Mouse (Mus musculus) gastrocnemius, postnatal 36 days (tissue): Measurements from ENCODE around the gene Siglecf. TPM values are rescaled to one million over a fixed set of nuclear protein-coding genes. Genes with fewer than 3 reads are reported as not detected.
"Not testable (repeated sequence)": the region's sequence is repeated elsewhere in the genome, so short reads cannot be mapped to it uniquely, and the experiment has no call there.

Source experiments
- DNase-seq, 2 experiments: peaks; one replicate each; pipeline ENCODE4 v3.0.0; 2022
- intact Hi-C: fragments of 180-260 bp; cut with DNase I; formaldehyde crosslinking; loops from one replicate; pipeline ENCODE4 v1.15.1; 2025
- long read RNA-seq, 2 experiments: library from polyadenylated mRNA; stranded (forward); transcript quantifications; one replicate each; pipeline ENCODE4 v2.0.0; 2021
- total RNA-seq, 2 experiments: library from RNA; stranded (reverse); gene quantifications; 2 replicates each; pipeline ENCODE4 v1.2.3; 2021

Gene Siglecf
- not detected for total RNA-seq
- long read RNA-seq, experiment 1: 0 reads
- long read RNA-seq, experiment 2: 0 reads

DNA sequence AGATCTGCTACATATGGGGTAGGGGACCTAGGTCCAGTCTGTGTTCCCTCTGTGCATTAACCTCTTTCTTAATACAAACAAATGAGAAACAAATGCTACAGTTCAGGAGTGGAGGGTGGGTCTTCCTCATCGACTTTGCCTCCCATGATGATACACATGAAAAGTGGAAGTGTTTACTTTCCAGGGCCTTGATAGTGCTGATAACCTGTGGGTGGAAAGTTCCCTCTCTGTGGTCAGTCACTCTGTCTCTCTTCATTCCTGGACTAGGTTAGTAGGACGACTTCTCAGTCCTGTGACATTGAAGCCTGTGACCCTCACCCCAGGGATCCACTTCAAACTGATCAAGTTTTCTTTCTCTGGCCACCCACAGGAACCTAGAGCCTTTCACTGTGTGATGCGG lies at the start of gene Siglecf:
Siglecf (plus strand) TSS at position 188 of the 400 bp plus-strand sequence.
- DNase-seq: no peak
- intact Hi-C loops: no loop called here

DNA sequence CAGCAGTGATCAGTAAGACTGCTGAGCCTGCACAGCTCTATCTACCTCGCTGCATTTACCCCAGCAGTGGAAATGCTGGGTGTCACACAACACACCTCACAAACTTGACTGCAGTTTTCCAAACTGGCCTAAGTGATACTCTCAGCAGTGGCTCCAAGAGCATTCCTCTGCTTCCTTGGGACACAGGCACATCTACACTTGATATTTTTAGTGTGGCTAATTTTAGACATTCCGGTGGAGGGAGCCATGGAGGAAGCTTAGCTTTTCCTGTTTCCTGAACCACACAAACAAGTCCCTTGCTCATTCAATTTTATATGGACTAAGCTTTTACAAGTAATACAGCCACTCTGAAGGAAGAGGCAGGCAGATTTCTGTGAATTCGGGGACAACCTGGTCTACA lies 45.9 kb upstream of the Siglecf start:
- intact Hi-C loops: loop anchor here (10.0 kb wide), 1 partner anchor 140 kb away; the partner anchor contains the start of genes Cldnd2, Etfb and Gm45233
- DNase-seq: no peak

DNA sequence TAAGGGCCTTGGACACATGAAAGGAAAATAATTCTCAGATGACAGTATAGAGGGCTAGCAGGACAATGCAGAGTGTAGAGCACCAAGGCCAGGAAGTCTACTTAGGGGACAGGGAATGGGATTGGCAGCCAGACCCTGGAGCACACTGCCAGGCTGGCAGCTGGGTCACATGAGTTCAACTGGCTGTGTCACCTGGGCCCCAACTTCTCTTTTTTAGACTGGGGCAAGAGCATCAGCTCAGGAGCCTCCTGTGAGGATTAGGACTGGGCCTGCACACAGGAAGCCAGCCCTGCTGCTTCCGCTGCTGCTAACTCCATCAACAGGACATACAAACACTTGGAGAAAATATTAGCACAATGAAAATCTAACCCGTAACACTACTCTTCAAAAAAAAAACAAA lies 42.1 kb upstream of the Siglecf start:
- no peak for DNase-seq
- intact Hi-C loops: loop anchor here (10.0 kb wide), 1 partner anchor 136 kb away; the partner anchor contains the start of genes Cldnd2, Etfb and Gm45233

DNA sequence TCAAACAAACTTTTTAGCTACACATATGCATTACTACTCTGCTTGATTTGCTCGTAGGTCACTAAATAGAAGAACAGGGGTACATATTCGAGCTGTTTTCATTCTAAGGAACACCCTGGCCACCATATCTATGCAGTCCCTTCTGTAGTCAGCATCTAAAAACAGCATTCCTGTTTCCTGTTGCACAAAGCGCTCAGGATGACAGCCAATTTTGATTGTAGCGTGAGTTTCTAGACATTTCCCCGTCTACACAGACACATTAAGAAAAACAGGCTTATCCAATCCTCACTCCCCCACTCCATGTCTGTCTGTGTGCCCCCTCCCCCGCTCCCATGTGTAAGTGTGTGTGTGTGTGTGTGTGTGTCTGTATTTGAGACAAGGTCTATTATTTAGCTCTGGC lies 39.5 kb upstream of the Siglecf start:
- DNase-seq: no peak
- intact Hi-C loops: no loop called here

DNA sequence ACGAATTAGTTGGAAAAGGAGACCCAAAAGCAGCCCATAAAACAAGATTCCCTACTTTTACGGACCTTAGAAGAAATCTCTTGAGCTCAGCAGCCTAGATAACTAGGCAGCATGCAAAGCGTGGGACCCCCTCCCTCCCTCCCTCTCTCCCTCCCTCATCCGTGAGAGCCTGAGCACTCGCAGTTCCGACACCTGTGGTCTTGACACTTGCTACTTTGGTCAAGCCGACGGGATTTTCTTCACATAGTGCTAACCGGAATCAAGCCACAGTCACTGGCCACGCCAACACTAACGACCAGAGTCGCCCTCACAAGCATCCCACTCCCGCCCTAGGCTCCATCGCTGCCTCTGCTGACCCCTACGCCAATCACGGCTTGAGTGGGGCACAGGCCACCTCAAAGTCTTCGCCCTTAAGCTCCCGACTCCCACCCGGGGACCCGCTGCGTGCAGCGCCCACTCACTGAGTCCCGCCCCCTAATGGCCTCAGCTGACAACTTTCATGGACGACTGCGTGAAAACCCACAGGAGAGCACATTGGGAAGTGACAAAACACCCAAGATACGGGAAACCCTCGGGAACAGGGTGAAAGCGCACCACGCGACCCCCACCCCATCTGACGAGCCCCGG lies 38.6 kb upstream of the Siglecf start:
- no peak for DNase-seq
- intact Hi-C loops: no loop called here

DNA sequence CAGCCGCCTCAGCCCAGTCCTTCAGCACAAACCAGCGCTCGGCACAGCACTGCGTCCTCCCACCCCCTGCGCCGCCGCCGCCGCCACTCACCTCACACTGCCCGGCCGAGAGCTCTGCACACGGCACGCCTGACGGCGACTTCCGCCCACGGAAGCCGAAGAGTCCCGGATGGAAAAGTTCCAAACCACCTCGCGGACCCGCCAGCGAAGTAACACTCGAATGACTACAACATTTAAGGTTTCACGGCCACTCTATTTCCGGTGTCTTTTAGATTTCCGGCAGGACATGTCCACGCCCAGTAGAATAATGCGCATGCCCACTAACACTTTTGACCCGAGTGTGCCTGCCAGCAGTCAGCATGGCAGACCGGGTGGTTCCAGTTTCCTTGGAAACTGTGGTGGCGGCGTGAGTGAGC lies 38.1 kb upstream of the Siglecf start, which contains the start of gene Zfp715:
Zfp715 (minus strand) TSS at position 282 of the 416 bp plus-strand sequence.
- intact Hi-C loops: no loop called here
- DNase-seq: peak; percentile 82 to 85

DNA sequence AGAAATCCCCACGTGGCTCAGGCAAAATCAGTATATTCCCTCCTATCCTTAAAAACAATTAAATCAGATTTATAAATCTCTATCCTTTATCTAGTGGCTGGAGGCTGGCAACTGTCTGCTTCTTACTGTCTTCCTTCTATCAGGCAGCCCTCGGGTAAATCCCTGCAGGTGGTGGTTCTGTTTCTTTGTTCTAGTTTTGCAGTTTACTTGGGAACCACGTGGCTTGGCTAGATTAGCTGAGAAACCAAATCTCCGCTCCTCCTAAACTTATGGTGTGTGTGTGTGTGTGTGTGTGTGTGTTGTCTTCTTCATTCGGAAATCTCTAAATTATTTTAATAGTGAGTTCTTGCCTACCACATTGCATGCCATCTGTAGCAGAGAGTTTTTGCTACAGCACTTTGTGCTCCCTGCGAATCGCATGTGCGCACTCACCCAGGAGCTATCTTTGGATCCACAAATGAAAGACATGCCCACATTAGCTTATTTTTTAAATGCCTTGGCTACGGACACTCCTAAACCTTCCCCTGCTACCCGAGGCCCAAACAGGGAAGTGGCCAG lies 24.8 kb upstream of the Siglecf start:
- DNase-seq: no peak
- intact Hi-C loops: no loop called here

DNA sequence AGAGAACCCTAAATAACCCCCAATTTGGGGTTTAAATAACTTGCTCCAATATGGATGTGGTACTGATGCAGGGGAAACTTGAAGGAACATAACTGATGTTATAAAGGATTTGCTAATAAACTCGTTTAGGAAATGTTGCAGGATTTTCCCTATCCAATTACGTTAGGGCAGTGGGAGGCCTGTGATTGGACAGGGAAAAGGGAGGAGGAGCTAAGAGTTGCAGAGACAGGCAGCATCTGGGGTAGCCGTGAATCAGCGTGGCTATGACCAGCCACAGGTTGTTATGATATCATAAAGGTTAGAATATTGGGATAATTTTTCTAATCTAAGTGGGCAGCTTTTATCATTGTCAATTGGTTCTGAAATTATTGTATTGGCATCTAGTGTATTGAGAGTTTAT lies 23.0 kb upstream of the Siglecf start:
- intact Hi-C loops: no loop called here

DNA sequence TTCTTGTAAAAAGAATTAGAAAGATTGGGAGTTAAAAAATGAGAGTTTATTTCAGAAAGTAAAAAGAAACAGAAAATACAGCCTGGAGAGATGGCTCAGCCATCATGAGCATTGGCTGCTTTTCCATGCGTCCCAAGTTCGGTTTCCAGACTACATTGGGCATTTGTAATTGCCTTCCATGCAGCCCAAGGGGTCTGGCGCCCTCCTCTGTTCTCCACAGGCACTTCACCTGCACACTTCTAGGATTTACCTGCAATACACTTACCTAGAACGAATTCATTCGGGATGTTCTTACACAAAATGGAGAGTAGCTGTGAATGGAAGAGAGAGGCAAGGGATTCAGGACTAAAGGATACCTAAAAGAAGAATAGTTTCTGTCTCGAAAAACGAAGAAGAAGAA lies 17.9 kb upstream of the Siglecf start:
- intact Hi-C loops: loop anchor here (1.0 kb wide), 1 partner anchor 50 kb away; no protein-coding TSS in a partner anchor
- DNase-seq: peak; percentile 24 to 28

More for the DNA sequence above, 23.0 kb upstream of the Siglecf start:
- no peak for DNase-seq

DNA sequence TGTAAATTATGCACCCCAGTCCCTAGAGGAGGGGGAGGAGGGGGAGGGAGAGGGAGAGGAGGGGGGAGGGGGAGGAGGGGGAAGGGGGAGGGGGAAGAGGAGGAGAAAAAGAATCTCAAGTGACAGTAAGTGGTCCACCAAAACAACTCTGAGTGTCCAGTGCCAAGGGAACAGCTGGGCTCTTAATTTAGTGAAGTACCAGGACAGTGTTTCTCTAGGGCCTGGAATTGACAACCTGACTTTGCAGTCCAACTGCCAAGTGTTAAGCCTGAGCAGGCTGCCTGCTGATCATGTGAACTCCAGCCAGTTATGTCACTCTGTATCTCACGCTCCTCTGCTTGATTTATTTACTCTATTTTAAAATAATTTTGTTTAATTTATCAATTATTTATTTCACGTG lies 17.2 kb upstream of the Siglecf start:
- peak in 1 of 2 experiments; percentile 21 for DNase-seq
- intact Hi-C loops: loop anchor here (1.0 kb wide), 1 partner anchor 51 kb away; no protein-coding TSS in a partner anchor

DNA sequence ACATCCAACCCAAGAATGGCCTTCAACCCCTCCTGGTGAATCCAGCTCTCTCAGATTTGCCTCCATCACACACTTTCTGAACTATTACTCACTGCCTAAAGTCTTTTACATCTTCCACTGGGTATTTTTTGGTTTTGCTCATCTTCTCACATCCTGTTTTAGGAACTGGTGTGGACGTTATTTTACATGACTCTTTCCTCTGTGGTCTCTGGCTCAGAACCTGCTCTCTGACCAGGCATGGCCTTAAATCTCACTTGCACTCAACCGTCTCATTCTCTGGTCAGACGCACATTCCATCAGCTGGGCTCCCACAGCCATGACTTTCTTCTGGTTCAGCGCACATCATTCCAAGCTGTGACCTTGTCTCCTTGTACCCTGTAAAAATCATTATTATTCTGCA lies 10.4 kb upstream of the Siglecf start:
- no peak for DNase-seq
- intact Hi-C loops: no loop called here

DNA sequence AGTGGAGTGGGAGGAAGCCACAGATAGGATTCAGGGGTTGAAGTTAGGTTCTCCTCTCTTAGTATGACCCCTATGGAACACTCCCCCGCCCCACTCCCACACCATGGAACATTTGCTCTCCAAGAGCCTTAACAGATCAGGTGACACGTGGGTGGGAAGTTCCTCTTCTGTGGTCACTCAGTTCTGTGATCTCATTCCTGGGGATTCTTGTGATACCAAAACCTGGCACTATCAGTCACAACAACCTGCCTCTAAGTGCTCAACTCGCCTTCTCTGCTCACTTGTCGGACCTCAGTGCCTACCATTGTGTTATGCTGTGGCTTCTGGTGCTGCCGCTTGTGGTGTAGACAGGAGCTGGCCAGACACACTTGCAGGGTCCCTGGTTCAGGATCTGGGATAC lies 8.0 kb upstream of the Siglecf start:
- intact Hi-C loops: no loop called here
- DNase-seq: no peak

DNA sequence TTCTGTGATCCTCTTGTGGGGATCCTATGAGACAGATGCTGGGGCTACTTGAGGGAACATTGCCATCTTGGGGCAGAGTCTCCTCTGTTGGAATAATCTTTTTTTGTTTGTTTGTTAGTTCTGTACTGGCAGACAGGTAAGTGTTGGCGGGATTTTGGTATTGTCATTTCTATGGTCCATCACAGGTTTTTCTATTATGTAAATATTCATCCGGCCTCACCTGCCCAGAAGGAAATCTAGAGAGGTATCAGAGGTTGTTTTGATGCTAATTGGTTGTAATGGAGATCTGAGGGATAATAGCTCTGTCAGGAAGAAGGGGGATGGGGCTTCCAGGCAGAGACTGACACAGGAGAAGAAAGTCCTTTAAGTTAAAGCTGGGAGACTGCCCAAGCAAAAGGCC lies 7.1 kb upstream of the Siglecf start:
- no peak for DNase-seq

DNA sequence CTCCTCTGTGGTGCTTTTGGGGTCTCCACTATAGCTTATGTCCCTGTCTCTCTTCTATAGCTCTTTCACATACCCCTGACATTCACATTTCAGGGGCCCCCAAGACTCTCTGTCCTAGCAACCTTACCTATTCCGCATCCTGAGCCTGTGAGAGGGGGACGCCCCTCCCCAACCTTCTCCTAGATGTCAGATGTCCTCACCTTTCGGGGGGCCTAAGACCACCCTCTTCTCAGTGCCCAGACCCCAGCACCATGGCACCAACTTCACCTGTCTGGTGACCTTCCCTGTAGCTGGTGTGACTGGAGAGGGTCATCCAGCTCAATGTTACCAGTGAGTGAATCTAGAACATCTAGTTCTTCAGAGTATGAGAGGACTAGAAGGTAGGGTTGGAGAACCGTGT lies 6.7 kb upstream of the Siglecf start:
- DNase-seq: no peak
- intact Hi-C loops: no loop called here

More for the DNA sequence above, 7.1 kb upstream of the Siglecf start:
- intact Hi-C loops: no loop called here

DNA sequence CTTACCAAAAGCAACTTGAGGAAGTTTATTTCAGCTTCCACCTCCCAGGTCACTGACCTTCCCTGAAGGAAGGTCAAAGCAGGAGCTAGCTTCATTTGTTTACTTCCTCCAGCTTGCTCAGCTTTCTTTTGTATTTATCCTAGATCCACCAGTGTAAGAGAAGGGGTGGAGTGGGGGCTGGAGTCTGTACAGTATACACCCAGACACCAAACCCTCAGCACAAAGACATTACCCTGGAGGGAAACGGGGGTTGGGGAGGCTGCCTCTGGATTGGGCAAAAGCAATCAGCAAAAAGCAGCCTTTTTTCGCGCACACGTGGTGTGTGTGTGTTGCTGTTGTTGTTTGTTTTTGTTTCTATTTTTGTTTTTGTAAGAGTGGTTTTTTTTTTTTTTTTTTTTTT lies 5.0 kb upstream of the Siglecf start:
- DNase-seq: no peak
- intact Hi-C loops: no loop called here

DNA sequence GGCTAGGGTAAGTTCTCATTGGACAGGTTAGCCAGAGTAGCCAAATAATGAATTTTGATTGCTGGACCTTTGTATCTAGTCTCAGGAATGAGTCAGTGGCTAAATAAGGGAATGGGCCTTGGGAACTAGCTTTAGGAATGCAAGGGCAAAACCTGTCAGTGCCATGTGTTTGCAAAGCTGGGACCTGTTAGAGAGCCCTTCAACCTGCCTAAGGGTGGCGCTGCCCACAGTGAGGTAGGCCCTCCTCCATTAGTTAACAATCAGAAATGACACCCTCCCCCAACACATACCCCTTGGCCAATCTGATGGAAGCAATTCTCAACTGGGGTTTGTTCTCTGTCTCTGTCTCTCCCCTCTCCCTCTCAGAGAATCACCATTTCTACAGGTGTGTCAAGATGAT lies 4.6 kb upstream of the Siglecf start:
- intact Hi-C loops: no loop called here
- DNase-seq: no peak

DNA sequence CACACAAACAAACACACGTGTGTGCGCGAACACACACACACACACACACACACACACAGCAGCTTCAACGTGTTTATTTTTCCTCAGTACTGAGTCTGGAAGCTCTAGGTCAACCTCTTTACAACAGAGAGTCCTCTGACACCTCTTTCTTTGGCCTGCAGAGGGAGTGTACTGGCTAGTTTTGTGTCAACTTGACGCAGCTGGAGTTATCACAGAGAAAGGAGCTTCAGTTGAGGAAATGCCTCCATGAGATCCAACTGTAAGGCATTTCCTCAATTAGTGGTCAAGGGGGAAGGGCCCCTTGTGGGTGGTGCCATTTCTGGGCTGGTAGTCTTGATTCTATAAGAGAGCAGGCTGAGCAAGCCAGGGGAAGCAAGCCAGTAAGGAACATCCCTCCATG lies 1.5 kb upstream of the Siglecf start:
- DNase-seq, intact Hi-C loops: not testable (repeated sequence)

DNA sequence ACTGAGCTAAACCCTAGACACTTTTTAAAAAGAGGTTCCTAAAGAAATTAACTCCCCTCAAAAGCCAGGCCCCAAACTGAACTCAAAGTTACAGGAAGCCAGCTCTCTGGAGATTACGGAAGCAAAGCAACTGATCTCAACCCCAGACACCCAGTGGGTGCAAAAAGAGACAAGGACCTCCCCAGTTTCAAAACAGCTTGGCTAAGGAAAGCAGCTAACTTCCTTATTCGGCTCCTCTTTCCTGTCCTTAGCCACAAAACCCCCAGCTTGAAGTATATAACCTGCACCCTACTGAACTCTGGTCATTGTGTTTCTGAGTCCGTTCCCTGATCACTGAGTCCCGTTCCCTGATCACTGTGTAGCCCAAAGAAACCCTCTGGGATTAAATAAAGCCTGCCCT lies 2.0 kb downstream of the Siglecf start:
- intact Hi-C loops: no loop called here
- no peak for DNase-seq

DNA sequence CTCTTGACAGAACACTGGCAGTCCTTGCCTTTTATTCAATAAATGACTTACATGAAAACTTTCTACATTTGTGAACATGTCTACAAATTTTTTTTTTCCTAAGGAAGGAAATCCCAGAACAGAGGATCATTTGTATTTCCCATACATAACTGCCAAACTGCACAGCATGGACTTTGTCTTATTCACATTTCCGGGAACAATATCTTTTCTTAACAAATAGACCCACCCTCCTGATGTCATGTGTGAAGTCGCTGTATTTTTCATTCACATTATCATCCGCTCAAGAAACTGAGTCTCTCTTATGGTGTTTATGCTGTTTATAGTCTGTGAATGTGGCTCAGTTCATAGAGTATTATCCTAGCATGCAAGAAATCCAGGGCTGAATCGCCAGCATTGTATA lies 2.6 kb downstream of the Siglecf start:
- intact Hi-C loops: no loop called here
- DNase-seq: no peak

DNA sequence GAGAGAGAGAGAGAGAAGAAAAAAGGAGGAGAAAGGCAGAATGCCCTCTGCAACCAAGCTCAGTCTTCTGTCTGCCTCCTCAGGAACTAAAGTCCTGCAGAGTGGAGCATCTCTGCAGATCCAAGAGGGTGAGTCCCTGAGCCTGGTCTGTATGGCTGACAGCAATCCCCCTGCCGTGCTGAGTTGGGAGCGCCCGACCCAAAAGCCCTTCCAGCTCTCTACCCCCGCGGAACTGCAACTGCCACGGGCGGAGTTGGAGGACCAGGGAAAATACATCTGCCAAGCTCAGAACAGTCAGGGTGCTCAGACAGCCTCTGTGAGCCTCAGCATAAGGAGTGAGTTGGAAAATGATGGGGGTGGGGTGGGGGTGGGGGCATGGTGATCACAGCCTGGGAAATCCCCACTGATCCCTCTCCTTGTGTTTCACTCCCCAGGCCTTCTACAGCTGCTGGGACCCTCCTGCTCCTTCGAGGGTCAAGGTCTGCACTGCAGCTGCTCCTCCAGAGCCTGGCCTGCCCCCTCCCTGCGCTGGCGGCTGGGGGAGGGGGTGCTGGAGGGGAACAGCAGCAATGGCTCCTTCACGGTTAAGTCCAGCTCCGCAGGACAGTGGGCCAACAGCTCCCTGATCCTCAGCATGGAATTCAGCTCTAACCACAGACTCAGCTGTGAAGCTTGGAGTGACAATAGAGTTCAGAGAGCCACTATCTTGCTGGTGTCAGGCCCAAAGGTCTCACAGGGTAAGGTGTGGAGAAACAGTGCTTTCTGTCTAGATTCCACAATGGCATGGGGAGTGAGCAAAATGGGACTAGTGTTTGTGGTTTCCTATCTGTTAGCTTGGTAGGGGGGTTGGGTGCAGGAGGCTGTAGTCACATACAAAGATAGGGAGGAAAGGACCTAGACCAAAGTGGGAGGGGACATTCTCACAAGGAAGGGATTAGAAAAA lies 4.0 kb downstream of the Siglecf start:
- no peak for DNase-seq
- intact Hi-C loops: no loop called here

DNA sequence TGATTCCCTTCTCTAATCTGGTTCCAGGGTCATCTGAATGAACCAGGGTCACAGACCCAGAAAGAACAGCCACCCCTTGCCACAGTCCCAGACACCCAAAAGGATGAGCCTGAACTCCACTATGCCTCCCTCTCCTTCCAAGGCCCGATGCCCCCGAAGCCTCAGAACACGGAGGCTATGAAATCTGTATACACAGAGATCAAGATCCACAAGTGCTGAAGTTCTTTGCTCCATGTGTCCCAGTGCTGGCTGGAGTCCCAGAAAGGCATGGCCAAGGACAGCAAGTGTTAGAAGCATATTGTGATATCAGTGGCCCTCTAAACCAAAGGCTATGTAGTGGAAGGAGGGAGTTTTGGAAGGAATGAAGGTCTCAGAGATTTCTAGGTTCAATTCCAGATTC lies 7.4 kb downstream of the Siglecf start:
- no peak for DNase-seq
- intact Hi-C loops: no loop called here
